Comparison of ENCODE assay signal across 24 mouse cellular contexts in the genomic region with DNA sequence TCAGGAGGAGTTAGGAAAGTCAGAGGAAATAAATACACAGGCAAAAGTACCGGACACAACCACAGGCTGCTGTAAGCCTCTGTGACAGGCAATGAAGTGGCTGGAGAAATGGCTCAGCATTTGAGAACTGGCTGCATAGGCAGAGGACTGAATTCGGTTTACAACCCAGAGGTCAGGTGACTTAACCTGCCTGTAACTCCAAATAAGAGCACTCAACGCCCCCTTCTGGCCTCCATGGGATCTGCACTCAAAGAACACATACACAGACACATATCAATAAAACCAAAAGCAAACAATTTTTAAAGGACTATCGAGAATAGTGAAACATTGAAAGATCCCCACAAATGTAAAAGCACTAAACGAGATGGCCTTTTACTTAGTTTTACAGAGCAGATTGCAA.
DNase-seq lines count a peak whose midpoint lies in the region; ATAC-seq and TF ChIP-seq lines count a peak whose summit lies in the region.
"Had no signal": no experiment of that assay in that cellular context is flagged by ENCODE, and none has a peak within 500 bp of the region (broad histone marks: within the 10 kb centered on the region; RNA-seq: fewer than 3 reads in every experiment).

No protein-coding gene starts in this region.

- no peaks in the 10 kb centered on the region for H3K9me3 ChIP-seq in kidney, postnatal 0 days (replicated peaks; ENCODE audit: low read length)
- H3K9me3 ChIP-seq in midbrain, postnatal 0 days (ENCODE audit: low read length): 0 out of 2 replicates have a peak, but pooled peaks cover 8% of the 10 kb centered on the region
- no peaks in the 10 kb centered on the region for H3K9me3 ChIP-seq in midbrain, embryonic 11.5 days (ENCODE audit: control insufficient read depth, low read length)
- H3K9me3 ChIP-seq: forebrain, embryonic 15.5 days had no signal

- POLR2A ChIA-PET in Patski (lab: Charles Lee): no interaction called here

- CTCF ChIA-PET in Patski (lab: Charles Lee): no interaction called here

- in situ Hi-C loops in Patski (cut with MboI; ENCODE audit: low pct_unique_long_range_greater_than_20kb): no loop called here

- H3K4me1 ChIP-seq in kidney, postnatal 0 days (replicated peaks; ENCODE audit: insufficient read depth, low read length): no peaks in the 10 kb centered on the region
- no peaks in the 10 kb centered on the region for H3K4me1 ChIP-seq in midbrain, postnatal 0 days (ENCODE audit: insufficient read depth, low read length)
- no peaks in the 10 kb centered on the region for H3K4me1 ChIP-seq in midbrain, embryonic 11.5 days (ENCODE audit: control insufficient read depth, insufficient read depth, low read length)
- H3K4me1 ChIP-seq: embryonic facial prominence, embryonic 10.5 days; embryonic facial prominence, embryonic 12.5 days; forebrain, embryonic 13.5 days; forebrain, embryonic 15.5 days had no signal

- H3K4me3 ChIP-seq in kidney, postnatal 0 days (replicated peaks; ENCODE audit: low read depth, low read length): no peak overlapping the region
- H3K4me3 ChIP-seq in midbrain, postnatal 0 days (ENCODE audit: low read depth, low read length): no peak overlapping the region
- no peak overlapping the region for H3K4me3 ChIP-seq in midbrain, embryonic 11.5 days (ENCODE audit: low read depth, low read length)
- H3K4me3 ChIP-seq: embryonic facial prominence, embryonic 10.5 days; embryonic facial prominence, embryonic 12.5 days; forebrain, embryonic 13.5 days; forebrain, embryonic 15.5 days had no signal

- H3K4me2 ChIP-seq in kidney, postnatal 0 days (ENCODE audit: low read length): no peak overlapping the region
- H3K4me2 ChIP-seq in midbrain, postnatal 0 days (ENCODE audit: low read depth, low read length, poor library complexity, severe bottlenecking): no peak overlapping the region
- H3K4me2 ChIP-seq in midbrain, embryonic 11.5 days: no peak overlapping the region
- H3K4me2 ChIP-seq: embryonic facial prominence, embryonic 12.5 days; forebrain, embryonic 13.5 days; forebrain, embryonic 15.5 days had no signal

- H3K9ac ChIP-seq in kidney, postnatal 0 days (ENCODE audit: low read depth, low read length): no peak overlapping the region
- H3K9ac ChIP-seq in midbrain, postnatal 0 days (replicated peaks; ENCODE audit: low read length, poor library complexity, severe bottlenecking): no peak overlapping the region
- H3K9ac ChIP-seq in midbrain, embryonic 11.5 days (ENCODE audit: low read length): no peak overlapping the region
- H3K9ac ChIP-seq: embryonic facial prominence, embryonic 12.5 days; forebrain, embryonic 13.5 days; forebrain, embryonic 15.5 days; forebrain, postnatal 0 days had no signal

- intact Hi-C loops in heart, postnatal 14 days (cut with DNase I): no loop called here

- H3K36me3 ChIP-seq in kidney, postnatal 0 days (ENCODE audit: insufficient read depth, low read length): no peaks in the 10 kb centered on the region
- H3K36me3 ChIP-seq in midbrain, postnatal 0 days (ENCODE audit: insufficient read depth, low read length): no peaks in the 10 kb centered on the region
- H3K36me3 ChIP-seq in midbrain, embryonic 11.5 days (ENCODE audit: control insufficient read depth, insufficient read depth, low read length): no peaks in the 10 kb centered on the region
- H3K36me3 ChIP-seq: embryonic facial prominence, embryonic 10.5 days; embryonic facial prominence, embryonic 12.5 days; forebrain, embryonic 15.5 days; G1E had no signal

- peak; percentile 15; the same call in 1 of the 2 replicates for TF ChIP-seq CTCF in kidney, postnatal 0 days (IDR thresholded peaks at IDR 0.05; ENCODE audit: low read depth)
- TF ChIP-seq CTCF in midbrain, postnatal 0 days (IDR thresholded peaks at IDR 0.05): peak; percentile 13; the same call in 1 of the 2 replicates
- TF ChIP-seq CTCF in Patski (IDR thresholded peaks at IDR 0.05): peak; percentile 19

- no peak overlapping the region for H3K27ac ChIP-seq in kidney, postnatal 0 days
- no peak overlapping the region for H3K27ac ChIP-seq in midbrain, postnatal 0 days (ENCODE audit: low read depth, low read length)
- no peak overlapping the region for H3K27ac ChIP-seq in midbrain, embryonic 11.5 days (ENCODE audit: low read depth, low read length)
- H3K27ac ChIP-seq: embryonic facial prominence, embryonic 10.5 days; embryonic facial prominence, embryonic 12.5 days; forebrain, embryonic 13.5 days; forebrain, embryonic 15.5 days had no signal

- 84% methylated on average over 5 of the region's 5 CpGs for WGBS in kidney, postnatal 0 days
- 81% methylated on average over 5 of the region's 5 CpGs for WGBS in midbrain, postnatal 0 days
- 75% methylated on average over 5 of the region's 5 CpGs for WGBS in midbrain, embryonic 11.5 days

- H3K27me3 ChIP-seq in kidney, postnatal 0 days (ENCODE audit: insufficient read depth, low read length): no peaks in the 10 kb centered on the region
- no peaks in the 10 kb centered on the region for H3K27me3 ChIP-seq in midbrain, postnatal 0 days (ENCODE audit: insufficient read depth, low read length)
- no peaks in the 10 kb centered on the region for H3K27me3 ChIP-seq in midbrain, embryonic 11.5 days (ENCODE audit: control insufficient read depth, insufficient read depth, low read length)
- peaks cover 13% of the 10 kb centered on the region for H3K27me3 ChIP-seq in Patski
- H3K27me3 ChIP-seq: embryonic facial prominence, embryonic 12.5 days; forebrain, embryonic 13.5 days; forebrain, embryonic 15.5 days had no signal

- DNase-seq in kidney, postnatal 0 days (ENCODE audit: low spot score): no peak
- DNase-seq in kidney, adult 18-20 months: no peak
- DNase-seq in midbrain, postnatal 0 days (ENCODE audit: low spot score): no peak
- no peak for DNase-seq in midbrain, embryonic 11.5 days (ENCODE audit: low spot score, missing footprints)
- DNase-seq in Patski (ENCODE audit: low read depth, low spot score): no peak
- DNase-seq in ZHBTc4 (ENCODE audit: low read depth, low spot score): peak; percentile 64
- DNase-seq in heart, postnatal 14 days: no peak
- no peak for DNase-seq in spleen, postnatal 14 days (ENCODE audit: low spot score in 2 of 2)
- DNase-seq: adrenal gland, adult 8-10 months; adrenal gland, postnatal 14 days; adrenal gland, postnatal 36 days; B cell, adult 2 months; cerebellum, adult 11-12 months; cerebellum, adult 2 months; cerebellum, adult 9-10 months; cerebellum, postnatal 10 days; cerebellum, postnatal 25 days; forebrain, postnatal 0 days had no signal

- ATAC-seq in kidney, postnatal 0 days (replicated peaks; ENCODE audit: low FRiP score, low read depth): no peak
- no peak for ATAC-seq in midbrain, postnatal 0 days (ENCODE audit: low FRiP score)
- ATAC-seq in midbrain, embryonic 11.5 days (ENCODE audit: low FRiP score): no peak
- ATAC-seq in Patski: no peak
- ATAC-seq: CD4-positive, CD25-positive, alpha-beta regulatory T cell, adult 4 months; forebrain, embryonic 13.5 days; forebrain, embryonic 15.5 days; forebrain, postnatal 0 days had no signal
